In the genomic region with DNA sequence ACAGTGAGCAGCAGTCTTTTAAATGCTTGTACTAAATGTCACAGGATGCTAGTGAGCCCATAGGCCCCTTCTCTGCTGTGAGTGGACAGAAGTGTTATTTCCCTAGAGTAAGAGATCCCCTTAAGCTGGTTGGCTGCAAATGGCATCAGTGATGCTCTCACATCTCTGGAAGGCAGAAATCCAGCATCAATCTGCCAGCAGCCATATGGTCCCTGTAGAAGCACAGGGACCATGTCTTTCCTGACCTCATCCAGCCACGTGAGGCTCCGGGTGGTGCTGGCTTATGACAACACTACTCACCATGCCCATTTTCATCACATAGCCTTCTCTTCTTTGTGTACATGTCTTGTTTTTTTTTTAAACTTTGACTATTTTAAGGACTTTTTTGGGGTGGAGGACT, we compare ENCODE assay signal across 17 mouse cellular contexts.
"Had no signal": no experiment of that assay in that cellular context is flagged by ENCODE, and none has a peak within 500 bp of the region (broad histone marks: within the 10 kb centered on the region; RNA-seq: fewer than 3 reads in every experiment).

No protein-coding gene starts in this region.

- H3K9ac ChIP-seq: lung, embryonic 14.5 days; midbrain, embryonic 12.5 days; midbrain, embryonic 15.5 days; neural tube, embryonic 13.5 days; neural tube, embryonic 15.5 days had no signal

- H3K36me3 ChIP-seq: midbrain, embryonic 12.5 days; midbrain, embryonic 15.5 days; neural tube, embryonic 13.5 days; neural tube, embryonic 15.5 days had no signal

- H3K4me3 ChIP-seq: midbrain, embryonic 12.5 days; midbrain, embryonic 15.5 days; myocyte; neural tube, embryonic 13.5 days; neural tube, embryonic 15.5 days had no signal

- H3K4me2 ChIP-seq: lung, embryonic 14.5 days; midbrain, embryonic 12.5 days; midbrain, embryonic 15.5 days; neural tube, embryonic 13.5 days; neural tube, embryonic 15.5 days had no signal

- H3K27me3 ChIP-seq: midbrain, embryonic 12.5 days; midbrain, embryonic 15.5 days; neural tube, embryonic 13.5 days; neural tube, embryonic 15.5 days had no signal

- H3K9me3 ChIP-seq: midbrain, embryonic 12.5 days; midbrain, embryonic 15.5 days; neural tube, embryonic 15.5 days had no signal

- H3K4me1 ChIP-seq: midbrain, embryonic 15.5 days; neural tube, embryonic 13.5 days; neural tube, embryonic 15.5 days had no signal

- DNase-seq: lung, adult 18-20 months; lung, embryonic 14.5 days; lung, postnatal 10 days; lung, postnatal 4 days; retina, postnatal 1 day; right cerebral cortex, adult 18-20 months; right cerebral cortex, postnatal 25 days; right cerebral cortex, postnatal 4 days; spleen, adult 18-20 months; thymus, adult 18-20 months; thymus, postnatal 14 days; thymus, postnatal 36 days had no signal

- H3K27ac ChIP-seq: midbrain, embryonic 12.5 days; midbrain, embryonic 15.5 days; neural tube, embryonic 13.5 days; neural tube, embryonic 15.5 days had no signal

- ATAC-seq: midbrain, embryonic 15.5 days had no signal
